Mouse (Mus musculus) thymus, adult 2 months (tissue): Measurements from ENCODE around the gene Wars.

Source experiments
- CTCF ChIP-seq: fragments of 200-500 bp; IDR thresholded peaks from 2 replicates; pipeline ENCODE4 v1.5.1; 2012; ENCODE audit warnings: mild to moderate bottlenecking, control low read depth, low read length, moderate library complexity, borderline replicate concordance; ENCODE audit not compliant: control insufficient read depth, poor library complexity, insufficient read depth; ENCODE audit errors: extremely low read depth
- POLR2A ChIP-seq: fragments of 200-500 bp; IDR thresholded peaks from 2 replicates; pipeline ENCODE4 v1.6.1; 2012; ENCODE audit warnings: mild to moderate bottlenecking, low read length, control low read depth, moderate library complexity; ENCODE audit not compliant: control insufficient read depth, poor library complexity, insufficient read depth; ENCODE audit errors: extremely low read depth

DNA sequence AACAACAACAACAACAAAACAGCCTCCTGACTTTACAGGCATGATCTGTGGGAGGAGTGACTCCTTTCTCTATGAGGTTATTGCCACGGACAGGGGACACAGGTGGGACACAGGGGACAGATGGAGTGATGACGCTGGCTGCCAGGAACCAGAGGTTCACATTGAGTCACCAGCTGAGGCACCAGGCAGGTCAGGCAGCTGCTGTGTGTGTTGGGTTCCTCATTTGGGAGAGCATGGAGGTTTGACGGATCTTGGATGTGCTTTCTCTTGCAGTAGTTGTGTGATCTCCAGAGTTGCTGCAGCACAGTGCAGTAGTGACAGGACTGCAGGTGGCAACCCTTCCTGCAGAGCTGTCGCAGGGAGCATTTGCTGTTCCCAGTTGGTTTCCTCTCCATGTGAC lies 24.8 kb upstream of the Wars start:
- TF ChIP-seq CTCF = no peak
- no peak for TF ChIP-seq POLR2A
